Mouse (Mus musculus) midbrain, embryonic 14.5 days (tissue): ENCODE results near the gene Btnl1. TPM values are rescaled to one million over a fixed set of nuclear protein-coding genes. Genes with fewer than 3 reads are reported as not detected.

Experiments used
- ATAC-seq: fragments of 200-750 bp; cut with Nextera tagmentation; 2 replicates; pipeline ENCODE4 v1.8.0; 2017; ENCODE audit warnings: moderate number of reproducible peaks, moderate library complexity; ENCODE audit not compliant: low FRiP score, low TSS enrichment
- DNase-seq: peaks from one replicate; pipeline ENCODE4 v3.0.0-alpha.2; 2015
- H3K27ac ChIP-seq: fragments of 300-500 bp; sonication (generic); replicated peaks from 2 replicates; pipeline ENCODE4 v1.5.1; 2014; ENCODE audit warnings: mild to moderate bottlenecking, low read depth, low read length, moderate library complexity
- H3K27me3 ChIP-seq: fragments of 300-500 bp; sonication (generic); 2 replicates; pipeline ENCODE4 v1.6.1; 2014; ENCODE audit warnings: low read length, control low read depth, mixed read lengths; ENCODE audit not compliant: control insufficient read depth, insufficient read depth
- H3K36me3 ChIP-seq: fragments of 300-500 bp; sonication (generic); 2 replicates; pipeline ENCODE4 v1.6.1; 2014; ENCODE audit warnings: low read length, control low read depth; ENCODE audit not compliant: control insufficient read depth, insufficient read depth
- H3K4me1 ChIP-seq: fragments of 300-500 bp; sonication (generic); 2 replicates; pipeline ENCODE4 v1.6.1; 2014; ENCODE audit warnings: mild to moderate bottlenecking, antibody characterized with exemption, low read length, control low read depth; ENCODE audit not compliant: control insufficient read depth, insufficient read depth
- H3K4me2 ChIP-seq: fragments of 300-500 bp; sonication (generic); 2 replicates; pipeline ENCODE4 v1.6.1; 2014; ENCODE audit warnings: mild to moderate bottlenecking, low read length, moderate library complexity
- H3K4me3 ChIP-seq: fragments of 300-500 bp; sonication (generic); replicated peaks from 2 replicates; pipeline ENCODE4 v1.5.1; 2014; ENCODE audit warnings: low read depth, low read length
- H3K9ac ChIP-seq: fragments of 300-500 bp; sonication (generic); replicated peaks from 2 replicates; pipeline ENCODE4 v1.6.1; 2014; ENCODE audit warnings: mild to moderate bottlenecking, low read length, moderate library complexity
- H3K9me3 ChIP-seq: fragments of 300-500 bp; sonication (generic); 2 replicates; pipeline ENCODE4 v1.6.1; 2016; ENCODE audit warnings: low read length, control low read depth, mixed read lengths; ENCODE audit not compliant: control insufficient read depth
- WGBS: fragments of 180-500 bp; shearing (Covaris S2); extraction: QIAGEN DNeasy Blood & Tissue Kit; methylation state at CpG from one replicate; pipeline ENCODE4 v1.1.7; 2014; 5-methylcytosine and 5-hydroxymethylcytosine counted together
- polyA plus RNA-seq: library from polyadenylated mRNA; unstranded; fragments of >200 nt; fragmentation: Nextera tagmentation; extraction: Ambion mirVana; gene quantifications from 2 replicates; pipeline ENCODE4 v1.2.1, GENCODE M21; 2014

The Btnl1 gene
- polyA plus RNA-seq, 1 experiment from 2014 or later: not detected

GRCm38 (mm10) chr17:34397357-34397756, 20.4 kb downstream of the Btnl1 start:
- no peak overlapping the region for H3K4me2 ChIP-seq
- no peaks in the 10 kb centered on the region for H3K9me3 ChIP-seq
- no peak overlapping the region for H3K9ac ChIP-seq
- DNase-seq (no peak), ATAC-seq (no peak)
- H3K4me3 ChIP-seq: no peak overlapping the region
- no peaks in the 10 kb centered on the region for H3K4me1 ChIP-seq
- H3K27me3 ChIP-seq: no peaks in the 10 kb centered on the region
- H3K36me3 ChIP-seq: no peaks in the 10 kb centered on the region
- no peak overlapping the region for H3K27ac ChIP-seq
- WGBS: 66% methylated on average over 5 of the region's 5 CpGs

GRCm38 (mm10) chr17:34398058-34398710, 21.3 kb downstream of the Btnl1 start:
- Histone ChIP-seq H3K4me1 (no peaks in the 10 kb centered on the region), H3K27ac (peak overlapping the region; percentile 99), H3K9me3 (no peaks in the 10 kb centered on the region), H3K4me2 (peak overlapping the region; percentile 65), H3K36me3 (no peaks in the 10 kb centered on the region), H3K9ac (no peak overlapping the region), H3K4me3 (peak overlapping the region; percentile 58), H3K27me3 (no peaks in the 10 kb centered on the region)
- peak; percentile 80 for ATAC-seq
- WGBS: 11% methylated on average over 9 of the region's 9 CpGs
- DNase-seq: peak; percentile 91

GRCm38 (mm10) chr17:34398711-34399393, 21.9 kb downstream of the Btnl1 start, which contains the start of gene BC051142:
BC051142 (plus strand) TSS chr17:34398820.
- Histone ChIP-seq H3K4me1 (no peaks in the 10 kb centered on the region), H3K9ac (peak within 1 kb of the TSS; percentile 87), H3K36me3 (no peaks in the 10 kb centered on the region), H3K4me3 (peak within 1 kb of the TSS; percentile 58), H3K4me2 (peak within 1 kb of the TSS; percentile 65), H3K27me3 (no peaks in the 10 kb centered on the region), H3K9me3 (no peaks in the 10 kb centered on the region), H3K27ac (peak within 1 kb of the TSS; percentile 99)
- ATAC-seq (peak; percentile 96), DNase-seq (peak; percentile 93)
- WGBS: 4% methylated on average over 34 of the region's 34 CpGs

- H3K9ac ChIP-seq: peak overlapping the region; percentile 87
- ATAC-seq: no peak
- 37% methylated on average over 4 of the region's 4 CpGs for WGBS
- no peaks in the 10 kb centered on the region for H3K4me1 ChIP-seq
- peak overlapping the region; percentile 65 for H3K4me2 ChIP-seq
- no peaks in the 10 kb centered on the region for H3K36me3 ChIP-seq
- no peaks in the 10 kb centered on the region for H3K9me3 ChIP-seq
- no peaks in the 10 kb centered on the region for H3K27me3 ChIP-seq
- DNase-seq: no peak
- peak overlapping the region; percentile 58 for H3K4me3 ChIP-seq
- H3K27ac ChIP-seq: peak overlapping the region; percentile 99
These were observed 22.4 kb downstream of the Btnl1 start for GRCm38 (mm10) chr17:34399394-34399715.

- 24% methylated on average over 6 of the region's 6 CpGs for WGBS
- ATAC-seq (no peak), DNase-seq (peak; percentile 87)
- no peak overlapping the region for H3K27ac ChIP-seq
- no peak overlapping the region for H3K9ac ChIP-seq
- no peaks in the 10 kb centered on the region for H3K4me1 ChIP-seq
- H3K36me3 ChIP-seq: no peaks in the 10 kb centered on the region
- no peaks in the 10 kb centered on the region for H3K27me3 ChIP-seq
- H3K4me2 ChIP-seq: no peak overlapping the region
- H3K9me3 ChIP-seq: no peaks in the 10 kb centered on the region
- no peak overlapping the region for H3K4me3 ChIP-seq
These were observed 34.2 kb downstream of the Btnl1 start for GRCm38 (mm10) chr17:34411117-34411516.

- H3K4me2 ChIP-seq: no peak overlapping the region
- no peaks in the 10 kb centered on the region for H3K4me1 ChIP-seq
- no peak overlapping the region for H3K9ac ChIP-seq
- H3K36me3 ChIP-seq: no peaks in the 10 kb centered on the region
- WGBS: 71% methylated on average over 7 of the region's 7 CpGs
- no peak overlapping the region for H3K27ac ChIP-seq
- H3K27me3 ChIP-seq: no peaks in the 10 kb centered on the region
- no peak overlapping the region for H3K4me3 ChIP-seq
- H3K9me3 ChIP-seq: no peaks in the 10 kb centered on the region
- ATAC-seq: no peak
- DNase-seq: no peak
These were observed 43.1 kb downstream of the Btnl1 start for GRCm38 (mm10) chr17:34420014-34420413.

GRCm38 (mm10) chr17:34427597-34427996, 50.7 kb downstream of the Btnl1 start:
- ATAC-seq: no peak
- DNase-seq: no peak
- no peak overlapping the region for H3K9ac ChIP-seq

More at GRCm38 (mm10) chr17:34427597-34427996, 50.7 kb downstream of the Btnl1 start:
- Histone ChIP-seq H3K36me3 (no peaks in the 10 kb centered on the region), H3K4me1 (no peaks in the 10 kb centered on the region), H3K4me2 (no peak overlapping the region), H3K4me3 (no peak overlapping the region), H3K9me3 (no peaks in the 10 kb centered on the region), H3K27ac (no peak overlapping the region), H3K27me3 (no peaks in the 10 kb centered on the region)
